In genomic region chr15:25732758-25733428, GRCm38 (mm10) we compare ENCODE assay signal across 9 mouse cellular contexts.
A peak's percentile ranks its signal among the peaks of the same experiment; 100 is the strongest.
DNase-seq lines count a peak whose midpoint lies in the region; ATAC-seq lines count a peak whose summit lies in the region.
"Had no signal": no experiment of that assay in that cellular context is flagged by ENCODE, and none has a peak within 500 bp of the region (broad histone marks: within the 10 kb centered on the region; RNA-seq: fewer than 3 reads in every experiment).

No protein-coding gene starts in this region.

- no peak for ATAC-seq in CD4-positive, CD25-positive, alpha-beta regulatory T cell, adult 4 months
- ATAC-seq in limb, embryonic 11.5 days (ENCODE audit: insufficient number of reproducible peaks, low FRiP score, low TSS enrichment, low read depth), result no peak
- ATAC-seq in neural tube, embryonic 15.5 days (ENCODE audit: low FRiP score), result peak; percentile 53; the same call in 1 of the 2 replicates

- peaks cover 2% of the 10 kb centered on the region; the same call in 1 of the 2 replicates for H3K36me3 ChIP-seq in limb, embryonic 11.5 days (ENCODE audit: control insufficient read depth, insufficient read depth, low read length)
- H3K36me3 ChIP-seq in limb, embryonic 10.5 days, result peaks cover 91% of the 10 kb centered on the region
- H3K36me3 ChIP-seq in neural tube, embryonic 15.5 days, result no peaks in the 10 kb centered on the region

- H3K4me1 ChIP-seq in limb, embryonic 11.5 days (ENCODE audit: control insufficient read depth, insufficient read depth, low read length), result no peaks in the 10 kb centered on the region
- H3K4me1 ChIP-seq in limb, embryonic 10.5 days, result no peaks in the 10 kb centered on the region
- no peaks in the 10 kb centered on the region for H3K4me1 ChIP-seq in neural tube, embryonic 15.5 days

- no peaks in the 10 kb centered on the region for H3K9me3 ChIP-seq in limb, embryonic 11.5 days (ENCODE audit: control insufficient read depth, low read length)
- no peaks in the 10 kb centered on the region for H3K9me3 ChIP-seq in limb, embryonic 10.5 days (replicated peaks)
- no peaks in the 10 kb centered on the region for H3K9me3 ChIP-seq in neural tube, embryonic 15.5 days (replicated peaks)

- no peak overlapping the region for H3K27ac ChIP-seq in limb, embryonic 11.5 days (replicated peaks; ENCODE audit: low read depth, low read length)
- no peak overlapping the region for H3K27ac ChIP-seq in limb, embryonic 10.5 days
- H3K27ac ChIP-seq in neural tube, embryonic 15.5 days (replicated peaks), result peak overlapping the region; percentile 33; the same call in 1 of the 2 replicates

- no peak overlapping the region for H3K4me3 ChIP-seq in limb, embryonic 11.5 days (ENCODE audit: low read depth, low read length)
- no peak overlapping the region for H3K4me3 ChIP-seq in limb, embryonic 10.5 days
- H3K4me3 ChIP-seq in neural tube, embryonic 15.5 days (replicated peaks), result no peak overlapping the region
- H3K4me3 ChIP-seq: erythroblast, embryonic 14.5 days had no signal

- H3K4me2 ChIP-seq in limb, embryonic 11.5 days (ENCODE audit: low read depth, severe bottlenecking), result no peak overlapping the region
- no peak overlapping the region for H3K4me2 ChIP-seq in neural tube, embryonic 15.5 days

- peak; percentile 18 for DNase-seq in CD4-positive, CD25-positive, alpha-beta regulatory T cell, adult 2 months (ENCODE audit: low read depth, low spot score)
- DNase-seq in limb, embryonic 11.5 days (ENCODE audit: low spot score), result peak; percentile 52
- no peak for DNase-seq in limb, embryonic 10.5 days (ENCODE audit: low spot score)
- DNase-seq in embryo, embryonic 10.5 days (ENCODE audit: low spot score), result peak; percentile 59
- DNase-seq in layer of hippocampus, adult 11-12 months (ENCODE audit: low spot score), result peak; percentile 66
- DNase-seq in spleen, adult 12 weeks (ENCODE audit: low spot score), result no peak

- H3K9ac ChIP-seq in limb, embryonic 11.5 days (ENCODE audit: low read length), result no peak overlapping the region
- H3K9ac ChIP-seq in neural tube, embryonic 15.5 days (replicated peaks), result no peak overlapping the region

- H3K27me3 ChIP-seq in limb, embryonic 11.5 days (ENCODE audit: control insufficient read depth, insufficient read depth, low read length), result no peaks in the 10 kb centered on the region
- no peaks in the 10 kb centered on the region for H3K27me3 ChIP-seq in limb, embryonic 10.5 days (ENCODE audit: low read depth, poor library complexity, severe bottlenecking)
- no peaks in the 10 kb centered on the region for H3K27me3 ChIP-seq in neural tube, embryonic 15.5 days (replicated peaks)

- WGBS in limb, embryonic 11.5 days, result 89% methylated on average over 8 of the region's 8 CpGs
- WGBS in limb, embryonic 10.5 days, result 87% methylated on average over 8 of the region's 8 CpGs
- WGBS in neural tube, embryonic 15.5 days, result 67% methylated on average over 8 of the region's 8 CpGs

Comparison
In these comparisons a context has a peak if more than half of its experiments do, and no peak if none do; other contexts are left out.
1. DNase-seq: peak in CD4-positive, CD25-positive, alpha-beta regulatory T cell, adult 2 months (single experiment), limb, embryonic 11.5 days (single experiment), embryo, embryonic 10.5 days (single experiment) and layer of hippocampus, adult 11-12 months (single experiment); none in limb, embryonic 10.5 days (single experiment) and spleen, adult 12 weeks (single experiment).